Mouse (Mus musculus): ENCODE measurements around the gene Cdk8.

DNA sequence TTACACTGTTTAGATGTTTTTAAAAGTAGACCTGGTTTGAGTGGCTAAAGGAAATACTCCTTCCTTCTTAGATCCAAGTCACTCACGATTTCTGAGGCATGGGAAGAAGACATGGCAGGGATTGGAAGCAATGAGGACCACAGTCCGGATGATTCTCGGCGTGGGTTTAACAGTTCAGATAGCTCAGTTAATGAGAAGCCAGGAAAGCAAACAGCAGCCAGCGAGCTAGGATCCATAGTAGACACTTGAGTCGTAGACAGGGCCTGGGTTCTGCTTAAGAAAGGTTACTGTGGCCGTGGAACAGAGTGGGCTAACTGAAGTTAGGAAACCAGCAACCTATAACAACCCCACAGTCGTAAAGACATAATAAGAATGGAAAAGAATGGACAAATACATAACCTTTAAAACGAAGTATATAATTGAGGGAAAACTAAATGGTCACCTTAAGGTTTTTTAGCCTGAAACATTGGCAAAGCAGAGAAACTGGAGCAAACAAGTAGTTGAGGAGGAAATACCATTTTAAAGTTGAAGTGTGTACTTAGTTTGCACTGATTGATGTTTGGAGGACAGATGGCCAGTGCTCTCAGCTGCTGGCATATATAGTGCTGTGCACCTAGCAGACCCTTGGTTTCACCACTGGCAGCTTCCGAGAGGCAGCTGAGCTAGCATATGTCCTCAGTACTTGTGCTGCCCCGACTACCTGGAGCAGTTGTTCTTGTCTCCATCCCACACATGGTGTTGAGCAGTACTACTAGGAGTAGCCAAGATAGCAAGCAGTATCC lies 63.1 kb downstream of the Cdk8 start:
- TF ChIP-seq TAL1 (IDR thresholded peaks at IDR 0.05; ENCODE audit: low read length) (no peak), E2F4 (IDR thresholded peaks at IDR 0.05; ENCODE audit: borderline replicate concordance, low read depth, low read length) (no peak), POLR2A (IDR thresholded peaks at IDR 0.05; ENCODE audit: control insufficient read depth in 1 of 2, insufficient read depth in 1 of 2, low read depth in 1 of 2, low read length in 2 of 2, poor library complexity in 1 of 2) (no peak), POLR2AphosphoS5 (IDR thresholded peaks at IDR 0.05; ENCODE audit: borderline replicate concordance, low read depth, low read length) (no peak), SIN3A (IDR thresholded peaks at IDR 0.05; ENCODE audit: low read length) (no peak), CHD1 (IDR thresholded peaks at IDR 0.05; ENCODE audit: low read depth, low read length) (no peak), ZMIZ1 (IDR thresholded peaks at IDR 0.05; ENCODE audit: low read depth, low read length) (no peak), MEF2A (IDR thresholded peaks at IDR 0.05; ENCODE audit: extremely low read depth, insufficient replicate concordance, low read depth, low read length, poor library complexity, severe bottlenecking) (no peak)

Measured in MEL (cell line).